Mouse (Mus musculus) CD4-positive helper T cell, adult 2 months (primary cell): Measurements from ENCODE around the gene Tmem255a.

ENCODE experiments used
- DNase-seq: peaks from one replicate; pipeline ENCODE4 v3.0.0-alpha.2; 2012; ENCODE audit warnings: low read depth, missing footprints, low spot score

Tmem255a gene

DNA sequence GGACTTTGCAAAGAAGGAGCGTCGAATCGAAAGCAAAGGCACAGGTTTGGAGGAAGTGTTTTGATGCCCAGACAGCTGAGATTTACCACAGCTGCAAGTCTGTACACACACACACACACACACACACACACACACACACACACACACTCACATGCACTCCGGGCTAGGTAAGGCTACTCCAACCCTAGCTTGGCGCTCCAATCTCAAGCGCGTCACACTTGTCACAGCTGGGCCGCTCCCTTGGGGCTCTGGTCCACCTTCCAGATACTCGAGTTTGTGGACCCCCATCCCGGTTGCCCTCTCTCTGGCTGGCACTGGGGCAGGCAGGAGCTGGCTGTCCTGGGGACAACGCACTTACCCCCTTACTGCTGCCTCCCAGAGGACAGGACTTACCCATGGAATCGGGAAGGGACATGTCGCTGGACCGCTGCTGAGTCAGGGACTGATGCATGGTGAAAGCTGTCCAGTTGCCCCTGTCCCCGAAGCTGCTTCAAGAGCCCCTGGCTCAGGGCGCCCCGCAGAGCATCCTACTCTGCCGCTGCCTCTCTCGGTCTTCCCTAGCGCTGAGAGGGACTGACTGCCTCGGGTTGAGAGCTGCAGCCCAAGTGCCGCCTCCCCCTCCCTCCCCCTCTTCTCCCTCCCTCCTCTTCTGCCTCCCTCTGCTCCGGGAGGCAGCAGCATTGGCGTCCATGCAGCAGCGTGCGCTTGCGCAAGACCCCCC is at the start of gene Tmem255a:
Tmem255a (minus strand) TSS at position 589 of the 721 bp plus-strand sequence.
- peak; percentile 49 for DNase-seq

DNA sequence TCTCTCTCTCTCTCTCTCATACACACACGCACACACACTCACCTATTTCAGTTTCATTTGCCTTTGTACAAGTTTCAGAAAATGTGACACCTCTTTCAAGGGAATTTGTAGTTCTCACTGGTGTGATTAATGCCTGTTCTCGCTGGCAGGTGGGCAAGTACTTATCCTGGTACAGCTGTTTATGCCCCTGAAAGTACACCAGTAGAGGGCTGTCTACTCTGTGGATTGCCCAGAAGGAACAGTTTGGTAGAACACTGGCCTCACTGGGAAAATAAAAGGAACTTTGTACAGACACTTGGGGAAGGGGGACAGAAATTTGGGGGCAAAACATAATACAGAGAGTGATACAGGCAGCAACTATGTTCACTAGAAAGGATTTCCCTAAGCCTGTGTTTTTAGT is 7.4 kb upstream of the Tmem255a start:
- no peak for DNase-seq

DNA sequence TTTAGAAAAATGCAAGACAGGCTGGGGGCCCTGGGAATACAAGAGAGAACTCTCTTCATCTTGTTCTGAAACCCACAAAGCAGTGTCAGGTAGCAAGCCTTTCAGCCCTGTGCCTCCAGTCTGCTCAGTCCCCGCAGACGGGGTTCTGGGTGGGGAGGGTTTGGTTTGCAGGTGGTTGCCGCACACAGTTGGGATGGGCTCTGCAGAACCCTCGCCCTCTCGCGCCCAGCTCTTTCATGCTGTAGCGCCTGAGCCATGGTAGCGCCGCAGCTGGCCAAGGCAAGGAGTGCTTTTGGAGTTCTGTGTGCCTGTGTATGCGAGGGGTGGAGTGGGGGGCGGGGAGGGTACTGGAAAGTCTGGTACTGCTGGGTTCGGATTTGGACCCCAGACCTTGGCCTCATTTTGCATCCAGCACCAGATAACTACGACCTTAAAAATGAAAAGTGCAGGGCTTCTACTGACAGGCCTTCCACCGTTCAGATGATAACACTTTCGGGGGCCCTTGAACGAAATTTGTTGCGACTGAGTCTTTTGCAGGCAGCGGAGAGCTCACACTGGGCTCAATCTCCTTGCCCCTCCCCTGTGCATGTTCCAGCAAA is 1.8 kb downstream of the Tmem255a start:
- DNase-seq = peak; percentile 10

DNA sequence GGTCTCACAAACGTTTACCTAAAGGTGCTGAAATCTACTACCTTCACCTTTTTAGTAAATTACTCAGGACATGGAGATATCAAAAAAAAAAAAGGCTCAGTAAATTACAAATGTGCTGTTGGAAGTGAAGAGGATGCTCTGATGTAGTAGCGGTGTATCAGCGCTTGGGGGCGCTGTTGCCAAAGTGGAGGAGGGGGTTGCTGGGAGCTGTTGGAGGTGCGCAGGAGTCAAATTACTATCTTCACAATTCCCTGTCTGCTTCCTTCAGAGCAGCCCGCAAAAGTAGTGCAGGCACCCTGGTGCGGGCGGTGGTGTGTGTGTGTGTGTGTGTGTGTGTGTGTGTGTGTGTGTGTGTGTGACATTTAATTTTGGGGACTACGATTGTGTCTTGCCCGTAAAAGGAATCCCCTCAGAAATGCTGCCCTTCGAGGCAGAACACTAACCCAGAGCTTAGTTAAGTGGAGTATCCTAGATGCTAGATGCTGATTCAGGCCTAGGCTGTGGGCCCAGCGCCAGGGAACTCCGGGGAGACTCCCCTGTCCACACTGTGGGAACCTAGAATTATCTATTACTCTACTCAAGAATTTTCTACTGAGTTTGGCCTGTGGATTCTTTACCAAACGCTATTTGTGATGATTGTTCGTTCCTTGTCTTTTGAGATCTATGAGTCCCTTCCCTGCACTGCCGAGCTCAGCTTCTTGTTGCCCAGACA is 2.4 kb downstream of the Tmem255a start:
- peak; percentile 44 for DNase-seq

DNA sequence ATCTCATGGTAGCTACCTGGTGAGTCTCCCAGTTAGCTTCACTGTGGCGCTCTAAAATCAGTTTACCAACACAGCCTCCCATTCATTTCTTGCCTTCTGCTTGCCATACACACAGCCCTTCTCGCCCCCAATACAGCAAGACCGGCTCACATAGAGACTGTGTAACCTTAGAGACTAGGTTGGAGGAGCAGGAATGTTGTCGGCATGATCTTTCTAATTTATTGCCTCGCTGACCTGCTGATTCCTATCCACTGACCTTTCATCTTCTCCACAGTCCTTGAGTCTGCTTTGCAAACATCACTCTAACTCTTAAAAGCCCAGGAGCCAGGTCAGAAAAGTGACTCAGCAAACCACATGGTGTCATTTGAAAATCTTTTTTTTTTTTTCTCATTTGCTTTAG is 4.6 kb downstream of the Tmem255a start:
- DNase-seq = no peak

DNA sequence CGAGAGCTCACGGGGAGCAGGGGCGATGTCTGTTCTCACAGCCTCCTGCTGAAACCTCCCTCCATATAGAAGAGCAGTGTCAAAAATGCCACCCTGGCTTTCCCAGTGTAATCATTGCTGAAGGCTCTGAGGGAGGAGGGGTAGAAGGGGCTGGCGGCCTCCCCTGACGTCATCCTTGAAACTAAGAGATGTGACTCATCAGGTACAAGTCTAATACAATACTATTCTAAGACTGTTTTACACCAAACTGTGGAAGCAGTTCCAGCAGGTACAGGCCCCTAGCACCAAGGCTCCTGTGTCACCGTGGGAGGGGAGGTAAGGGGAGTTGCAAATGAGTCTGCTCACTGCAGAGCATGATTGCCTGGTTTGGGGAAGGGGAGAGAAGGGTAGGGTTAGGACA is 5.1 kb downstream of the Tmem255a start:
- DNase-seq = no peak

DNA sequence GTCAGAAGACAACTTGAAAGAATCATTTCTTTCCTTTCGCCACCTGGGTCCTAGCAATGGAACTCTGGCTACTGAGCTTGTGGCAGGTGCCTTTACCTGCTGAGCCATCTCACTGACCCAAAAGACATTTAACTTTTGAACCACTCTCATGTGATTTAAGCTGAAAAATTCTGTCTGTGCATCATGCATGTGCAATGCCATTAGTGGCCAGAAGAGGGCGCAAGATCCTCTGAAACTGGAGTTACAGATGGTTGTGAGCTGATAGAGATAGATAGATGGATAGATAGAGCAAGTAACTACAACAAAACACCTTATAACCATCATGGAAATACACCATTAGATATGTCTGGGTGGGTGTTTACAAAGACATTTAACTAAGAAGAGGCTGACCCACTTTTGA is 14.5 kb downstream of the Tmem255a start:
- peak; percentile 23 for DNase-seq

DNA sequence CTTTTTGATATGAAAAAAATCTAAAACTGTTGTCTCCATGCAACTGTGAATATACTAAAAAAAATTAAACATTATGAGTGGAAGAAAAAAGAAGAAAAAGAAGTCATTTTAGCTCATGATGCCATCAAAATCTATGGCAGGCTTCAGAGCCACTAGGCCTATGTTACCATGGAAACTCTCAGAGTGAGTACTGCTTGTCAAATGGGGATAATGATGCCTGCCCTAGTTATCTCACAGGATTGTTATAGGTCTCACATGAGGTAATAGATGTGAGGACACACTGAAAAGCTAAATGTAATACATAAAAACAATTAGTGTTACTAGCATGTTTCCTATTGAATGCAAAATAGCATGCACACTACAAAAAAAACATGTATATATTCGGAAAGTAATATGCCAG is 22.4 kb downstream of the Tmem255a start:
- DNase-seq = no peak

DNA sequence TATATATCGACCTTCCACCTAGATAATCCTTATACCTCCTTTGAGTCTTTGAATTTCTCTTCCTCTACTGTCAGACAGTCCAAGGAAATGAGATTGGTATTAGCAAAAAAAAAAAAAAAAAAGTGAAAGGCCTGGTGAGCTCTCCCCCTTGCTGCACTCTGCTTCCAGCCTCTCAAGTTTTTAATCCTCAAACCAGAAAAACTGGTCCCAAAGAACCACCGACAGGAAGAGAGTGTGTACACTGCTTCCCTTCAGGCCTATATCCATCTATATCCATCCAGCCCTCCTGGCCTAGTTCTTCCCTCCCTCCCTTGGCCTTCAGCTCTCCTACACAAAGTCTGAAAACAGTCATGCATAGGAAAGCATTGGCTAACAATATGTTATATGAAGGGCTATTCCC is 29.5 kb downstream of the Tmem255a start:
- no peak for DNase-seq

DNA sequence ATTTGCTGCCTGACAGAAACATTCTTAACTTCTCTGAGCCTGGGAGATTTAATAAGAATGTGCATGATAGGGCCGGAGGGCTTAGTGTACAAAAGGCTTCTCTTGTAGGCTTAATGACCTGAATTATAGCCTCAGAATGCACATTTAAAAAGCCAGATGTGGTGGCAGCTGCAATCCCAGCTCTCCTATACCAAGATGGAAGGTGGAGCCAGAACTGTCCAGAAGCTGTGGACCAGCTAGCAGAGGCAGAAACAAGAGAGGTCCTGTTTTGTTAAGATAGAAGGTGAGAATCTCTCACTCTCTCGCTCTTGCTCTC is 34.6 kb downstream of the Tmem255a start:
- DNase-seq = no peak

DNA sequence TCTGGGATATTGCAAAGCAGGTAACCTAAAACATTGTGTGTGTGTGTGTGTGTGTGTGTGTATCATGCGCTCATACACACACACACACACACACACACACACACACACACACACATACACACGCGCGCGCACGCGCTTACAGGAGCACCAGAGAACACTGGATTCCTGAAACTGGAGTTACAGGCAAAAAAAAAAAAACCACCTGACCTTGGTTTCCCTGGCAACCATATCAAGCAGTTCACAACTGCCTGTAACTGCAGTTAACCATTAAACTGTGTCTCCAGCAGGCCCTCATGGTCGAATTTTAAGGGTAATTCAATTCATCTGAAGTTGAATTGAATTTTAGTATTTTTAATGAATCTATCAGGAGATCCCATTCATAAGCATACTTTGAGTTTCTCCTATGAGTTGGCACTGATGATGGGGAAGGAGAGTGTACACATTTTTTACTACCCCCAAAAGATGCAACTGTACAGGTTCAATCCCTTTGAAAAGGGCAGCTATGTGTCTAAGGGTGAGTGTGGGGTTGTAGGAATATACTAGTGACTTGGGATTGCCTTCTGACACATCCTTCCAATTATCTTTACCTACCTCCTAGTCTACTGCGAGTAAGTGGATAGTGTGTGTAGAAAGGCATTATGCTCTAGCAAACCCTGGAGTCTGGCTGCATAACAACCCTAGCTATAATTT is 35.1 kb downstream of the Tmem255a start:
- no peak for DNase-seq

DNA sequence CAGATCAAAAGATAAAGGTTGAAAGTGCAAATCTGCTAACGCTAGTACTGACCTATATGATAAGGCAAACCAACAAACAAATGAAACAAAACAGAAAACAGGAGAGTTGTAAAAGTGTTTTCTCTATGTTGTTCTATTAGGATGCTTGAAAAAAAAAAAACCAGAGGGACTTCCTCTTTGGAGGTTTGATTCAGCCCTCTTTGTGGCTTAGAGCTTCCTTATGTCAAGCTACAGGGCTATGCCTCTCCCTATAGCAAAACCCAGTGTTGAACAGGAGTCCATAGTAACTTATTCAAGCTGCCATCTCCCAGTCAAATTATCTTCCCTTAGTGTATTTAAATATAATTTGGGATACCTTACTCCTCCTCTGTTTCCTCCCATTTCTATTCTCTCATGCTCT is 44.8 kb downstream of the Tmem255a start:
- DNase-seq = no peak

DNA sequence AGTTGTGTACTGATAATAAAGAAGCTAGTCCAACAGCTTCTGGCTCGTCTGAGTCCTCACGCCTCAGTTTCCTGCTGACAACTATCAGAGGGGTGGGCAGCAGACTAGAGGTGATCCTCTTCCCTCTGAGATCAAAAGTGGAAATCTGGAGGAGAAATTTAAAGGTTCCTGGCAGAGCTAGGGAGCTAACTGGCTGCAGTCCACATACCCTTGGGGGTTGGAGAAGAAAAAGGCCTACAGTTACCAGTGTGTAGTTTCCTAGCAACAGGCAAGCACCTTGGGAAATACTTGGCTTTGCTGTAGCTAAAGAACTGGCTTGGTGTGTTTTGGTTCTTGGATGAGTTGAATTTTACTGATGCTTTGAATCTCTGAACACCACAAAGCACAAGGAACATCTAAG is 50.4 kb downstream of the Tmem255a start:
- DNase-seq = no peak

DNA sequence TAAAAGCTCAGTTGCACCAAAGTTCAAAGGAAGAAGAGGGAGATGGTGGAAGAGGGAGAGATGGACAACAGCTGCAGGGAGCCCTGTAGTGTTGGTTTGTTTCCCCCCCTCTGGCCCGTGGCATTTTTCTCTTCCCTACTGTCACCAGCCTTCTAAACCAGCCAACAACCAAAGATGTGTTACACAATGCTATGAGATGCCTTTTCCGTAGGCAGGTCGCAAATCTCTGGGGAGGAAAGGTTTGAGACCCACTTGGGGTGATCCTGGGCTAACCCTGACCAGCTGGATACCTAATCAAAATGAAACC is 61.8 kb downstream of the Tmem255a start:
- DNase-seq = peak; percentile 3

DNA sequence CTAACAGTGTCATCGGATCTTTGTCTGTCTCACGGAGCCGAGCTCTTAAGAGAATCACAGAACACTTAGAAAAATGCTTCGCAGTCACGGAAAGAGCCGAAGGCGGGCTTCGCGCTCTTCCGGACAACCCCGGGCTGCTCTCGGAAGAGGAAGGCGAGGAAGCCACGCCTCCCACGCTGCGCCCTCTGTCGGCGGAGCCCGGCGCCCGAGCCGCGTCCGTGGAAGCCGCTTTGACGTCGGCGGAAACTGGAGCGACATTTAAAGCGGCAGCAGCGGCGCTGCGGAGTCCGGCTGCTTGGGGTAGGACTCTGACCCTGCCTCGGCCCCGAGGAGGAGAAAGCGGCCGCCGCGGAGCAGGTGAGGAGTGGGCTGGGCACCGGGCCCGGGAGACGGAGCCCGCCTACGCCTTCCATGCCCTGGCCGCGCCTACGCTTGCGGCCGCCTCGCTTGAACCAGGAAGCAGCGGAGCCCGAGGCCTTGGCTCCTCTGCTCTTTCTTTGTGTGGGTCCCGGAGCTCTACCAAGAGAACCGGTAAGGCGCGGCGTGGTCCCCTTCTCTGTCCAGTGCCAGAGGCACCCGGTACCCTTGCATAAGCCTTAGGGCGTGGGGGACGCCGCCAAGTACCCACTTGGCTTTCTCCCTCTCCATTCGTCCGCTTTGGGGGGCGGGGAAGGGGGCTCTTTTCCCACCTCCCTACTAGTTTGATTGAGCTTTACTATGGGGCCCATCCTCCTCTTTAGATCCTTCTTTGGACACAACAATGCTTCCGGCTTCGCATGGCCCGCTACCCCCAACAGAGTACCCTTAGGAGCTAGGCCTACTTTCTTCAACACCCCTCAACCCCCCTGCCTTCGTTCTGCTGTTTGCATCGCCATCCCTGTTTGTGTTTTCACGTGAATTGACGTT is 62.4 kb downstream of the Tmem255a start, which contains the start of gene Zbtb33:
Zbtb33 (plus strand) TSS at position 242 of the 906 bp plus-strand sequence.
- DNase-seq = peak; percentile 90

DNA sequence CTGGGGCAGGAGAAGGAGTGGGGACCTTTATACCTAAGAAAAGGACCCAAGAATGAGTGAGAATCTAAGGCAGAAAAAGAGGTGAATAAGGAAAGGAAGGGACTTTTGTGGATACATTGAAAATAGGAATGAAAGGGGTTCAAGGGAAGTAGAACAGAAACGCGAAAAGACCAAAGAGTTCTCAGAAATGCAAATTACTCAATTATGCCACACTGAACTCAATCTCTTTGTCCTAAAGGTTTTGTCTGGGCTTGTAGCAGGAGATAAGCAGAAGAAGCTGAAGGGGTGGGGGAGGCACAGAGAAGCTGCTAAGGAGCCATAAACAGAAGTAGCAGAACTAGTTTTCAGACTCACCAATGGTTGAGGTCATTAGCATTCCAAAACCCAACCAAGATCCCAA is 66.7 kb downstream of the Tmem255a start:
- DNase-seq = no peak

DNA sequence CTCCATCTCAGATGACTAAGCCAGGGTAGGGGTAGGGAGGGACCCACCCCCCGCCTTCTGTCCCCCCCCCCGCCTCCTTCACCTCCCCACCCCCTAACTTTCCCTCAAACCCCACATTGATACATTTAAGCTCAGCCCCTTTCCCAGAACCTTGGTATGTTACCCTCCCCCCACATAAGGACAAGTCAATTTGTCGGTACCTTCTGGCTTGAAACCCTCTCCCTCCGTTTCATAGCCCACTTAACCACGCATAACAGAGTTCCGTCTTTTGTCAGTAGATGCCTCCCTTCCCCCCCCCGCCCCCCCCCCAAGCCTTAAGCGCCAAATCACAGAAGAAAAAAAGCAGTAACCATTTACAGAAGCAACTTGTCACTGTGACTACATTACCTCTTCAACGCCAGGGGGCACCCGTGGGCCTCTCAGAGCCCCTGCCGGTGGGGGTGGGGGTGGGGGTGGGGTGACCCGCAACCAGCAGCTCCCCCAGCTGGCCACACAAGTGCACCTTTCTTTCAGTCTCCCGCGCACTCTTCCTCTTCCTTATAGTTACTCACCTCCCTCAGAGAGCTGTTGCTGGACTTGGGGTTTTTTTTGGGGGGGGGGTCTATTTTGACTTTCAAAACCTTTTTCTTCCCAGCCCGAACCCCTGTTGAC is 70.5 kb downstream of the Tmem255a start:
- peak; percentile 80 for DNase-seq

DNA sequence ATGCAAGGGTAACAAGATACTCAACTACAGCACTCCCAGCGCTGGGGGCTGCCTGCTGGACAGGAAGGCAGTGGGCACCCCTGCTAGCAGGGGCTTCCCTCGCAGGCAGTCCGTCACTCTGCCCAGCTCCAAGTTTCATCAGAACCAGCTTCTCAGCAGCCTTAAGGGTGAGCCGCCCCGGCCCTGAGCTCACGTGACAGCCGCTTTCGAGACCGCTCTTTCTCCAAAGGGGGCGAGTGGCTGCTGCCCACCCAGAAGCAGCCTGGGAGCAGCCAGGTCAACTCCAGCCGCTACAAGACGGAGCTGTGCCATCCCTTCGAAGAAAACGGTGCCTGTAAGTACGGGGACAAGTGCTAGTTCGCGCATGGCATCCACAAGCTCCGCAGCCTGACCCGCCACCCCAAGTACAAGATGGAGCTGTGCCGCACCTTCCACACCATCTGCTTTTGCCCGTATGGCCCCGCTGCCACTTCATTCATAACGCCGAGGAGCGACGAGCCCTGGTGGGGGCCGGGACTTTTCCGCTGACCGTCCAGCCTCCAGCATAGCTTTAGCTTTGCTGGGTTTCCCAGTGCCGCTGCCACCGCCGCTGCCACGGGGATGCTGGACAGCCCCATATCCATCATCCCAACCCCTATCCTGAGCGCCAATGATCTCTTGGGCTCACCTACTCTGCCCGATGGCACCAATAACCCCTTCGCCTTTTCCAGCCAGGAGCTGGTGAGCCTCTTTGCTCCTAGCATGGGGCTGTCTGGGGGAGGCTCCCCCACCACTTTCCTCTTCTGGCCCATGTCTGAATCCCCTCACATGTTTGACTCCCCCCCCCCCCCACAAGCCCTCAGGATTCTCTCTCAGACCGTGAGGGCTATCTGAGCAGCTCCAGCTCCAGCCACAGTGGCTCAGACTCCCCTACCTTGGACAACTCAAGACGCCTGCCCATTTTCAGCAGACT is 71.3 kb downstream of the Tmem255a start:
- DNase-seq = peak; percentile 30

DNA sequence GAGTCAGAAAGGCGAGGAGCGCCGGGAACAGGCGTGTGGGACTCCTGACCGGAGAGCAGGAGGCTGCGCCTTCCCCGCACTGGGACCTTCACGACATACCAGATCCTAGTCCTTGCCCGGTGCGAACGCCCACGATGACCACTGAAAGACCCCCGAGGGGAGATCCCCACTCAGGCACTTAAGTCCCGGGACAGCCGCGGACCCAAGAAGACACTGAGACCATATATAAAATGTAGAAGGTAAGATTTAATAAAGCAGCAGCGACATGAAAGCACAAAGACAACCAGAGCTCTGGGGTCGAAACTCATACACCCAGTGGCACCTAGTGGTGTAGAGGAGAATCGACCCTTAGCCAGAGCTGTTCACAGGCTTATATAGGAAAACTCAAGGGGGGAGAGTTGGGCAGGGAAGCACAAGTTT is 72.3 kb downstream of the Tmem255a start:
- DNase-seq = peak; percentile 42

DNA sequence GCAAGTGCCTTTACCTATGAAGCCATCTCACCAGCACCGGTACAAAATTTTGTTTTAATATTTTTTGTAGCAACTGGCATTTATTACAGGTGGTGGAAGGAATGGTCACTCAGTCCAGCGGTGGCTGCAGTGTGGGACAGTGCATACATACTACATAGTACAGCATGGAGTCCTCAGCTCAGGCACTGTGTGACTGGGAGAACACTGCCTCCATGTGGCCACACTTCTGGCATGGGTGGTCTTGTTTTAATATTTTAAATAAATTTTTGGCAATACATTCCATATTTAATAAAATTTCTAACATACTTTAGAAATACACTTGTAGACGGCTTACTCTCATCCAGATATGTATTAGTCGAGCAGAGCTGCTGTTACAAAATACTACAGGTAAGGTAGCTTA is 85.6 kb downstream of the Tmem255a start:
- no peak for DNase-seq
